Mouse (Mus musculus) forebrain, embryonic 12.5 days (tissue): Measurements from ENCODE around the gene Fbxo46. TPM values are rescaled to one million over a fixed set of nuclear protein-coding genes. Genes with fewer than 3 reads are reported as not detected.

ENCODE experiments used
- ATAC-seq: fragments of 200-750 bp; cut with Nextera tagmentation; 2 replicates; pipeline ENCODE4 v1.8.0; 2017; ENCODE audit warnings: moderate TSS enrichment; ENCODE audit not compliant: low FRiP score
- H3K27ac ChIP-seq: fragments of 300-500 bp; sonication (generic); 2 replicates; pipeline ENCODE4 v1.5.1; 2016; ENCODE audit warnings: mild to moderate bottlenecking
- H3K27me3 ChIP-seq: fragments of 300-500 bp; sonication (generic); 2 replicates; pipeline ENCODE4 v1.6.1; 2016; ENCODE audit warnings: mild to moderate bottlenecking
- H3K36me3 ChIP-seq: fragments of 300-500 bp; sonication (generic); replicated peaks from 2 replicates; pipeline ENCODE4 v1.6.1; 2016; ENCODE audit warnings: mild to moderate bottlenecking
- H3K4me1 ChIP-seq: fragments of 300-500 bp; sonication (generic); 2 replicates; pipeline ENCODE4 v1.6.1; 2016
- H3K4me2 ChIP-seq: fragments of 300-500 bp; sonication (generic); 2 replicates; pipeline ENCODE4 v1.6.1; 2016; ENCODE audit warnings: mild to moderate bottlenecking, moderate library complexity
- H3K4me3 ChIP-seq: fragments of 300-500 bp; sonication (generic); replicated peaks from 2 replicates; pipeline ENCODE4 v1.5.1; 2016; ENCODE audit warnings: mild to moderate bottlenecking
- H3K9ac ChIP-seq: fragments of 300-500 bp; sonication (generic); 2 replicates; pipeline ENCODE4 v1.6.1; 2016; ENCODE audit warnings: mild to moderate bottlenecking
- H3K9me3 ChIP-seq: fragments of 300-500 bp; sonication (generic); 2 replicates; pipeline ENCODE4 v1.6.1; 2016
- WGBS: fragments of 180-500 bp; shearing (Covaris S2); methylation state at CpG from one replicate; pipeline ENCODE4 v1.1.7; 2016; 5-methylcytosine and 5-hydroxymethylcytosine counted together
- polyA plus RNA-seq: library from polyadenylated mRNA; unstranded; fragments of >200 nt; fragmentation: Nextera tagmentation; extraction: Ambion mirVana; gene quantifications from 2 replicates; pipeline ENCODE4 v1.2.1, GENCODE M21; 2016

Fbxo46 gene
- polyA plus RNA-seq, 1 experiment from 2014 or later = 18.4 TPM

GRCm38 (mm10) chr7:19163752-19164151 lies 44.1 kb downstream of the Fbxo46 start:
- Histone ChIP-seq H3K9me3 (peaks cover 7% of the 10 kb centered on the region; the same call in 1 of the 2 replicates), H3K4me1 (peaks cover 39% of the 10 kb centered on the region), H3K36me3 (no peaks in the 10 kb centered on the region), H3K27ac (no peak overlapping the region), H3K27me3 (peaks cover 69% of the 10 kb centered on the region), H3K9ac (no peak overlapping the region; the same call in 1 of the 2 replicates), H3K4me2 (peak overlapping the region; percentile 34; the same call in 1 of the 2 replicates), H3K4me3 (no peak overlapping the region)
- no peak for ATAC-seq
- WGBS = 36% methylated on average over 11 of the region's 12 CpGs

- H3K4me1 ChIP-seq = peaks cover 39% of the 10 kb centered on the region
- H3K4me3 ChIP-seq = no peak overlapping the region
- peaks cover 64% of the 10 kb centered on the region for H3K27me3 ChIP-seq
- H3K9me3 ChIP-seq = peaks cover 7% of the 10 kb centered on the region; the same call in 1 of the 2 replicates
- no peaks in the 10 kb centered on the region for H3K36me3 ChIP-seq
- no peak overlapping the region; the same call in 1 of the 2 replicates for H3K9ac ChIP-seq
- 2% methylated on average over 6 of the region's 6 CpGs for WGBS
- no peak overlapping the region for H3K27ac ChIP-seq
- peak overlapping the region; percentile 34 for H3K4me2 ChIP-seq
- ATAC-seq = peak; percentile 27; the same call in 1 of the 2 replicates
Observed at GRCm38 (mm10) chr7:19164189-19164588, 44.5 kb downstream of the Fbxo46 start.

DNA sequence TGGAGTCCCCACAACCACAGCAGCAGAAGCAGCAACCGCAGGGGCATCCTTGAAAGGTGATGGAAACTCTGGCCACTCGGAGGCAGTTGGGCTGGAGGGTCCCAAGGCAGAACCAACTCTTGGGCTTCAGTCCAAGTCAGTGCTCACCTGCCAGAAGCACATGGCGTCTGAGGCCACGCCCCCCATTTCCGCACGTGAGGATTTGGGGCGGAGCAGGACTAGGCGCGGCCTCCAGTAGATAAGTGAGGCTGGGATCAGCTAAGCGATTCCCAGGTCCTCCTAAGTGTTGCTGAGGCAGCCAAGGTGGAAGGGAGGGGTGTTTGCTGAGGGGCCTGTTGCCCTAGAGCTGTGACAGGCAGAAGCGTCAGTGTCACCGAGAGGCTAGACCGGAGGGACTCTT lies 45.3 kb downstream of the Fbxo46 start:
- 3% methylated on average over 13 of the region's 13 CpGs for WGBS
- H3K4me1 ChIP-seq = peaks cover 37% of the 10 kb centered on the region
- no peak overlapping the region for H3K9ac ChIP-seq
- H3K9me3 ChIP-seq = peaks cover 7% of the 10 kb centered on the region; the same call in 1 of the 2 replicates
- H3K36me3 ChIP-seq = no peaks in the 10 kb centered on the region
- H3K27ac ChIP-seq = no peak overlapping the region
- H3K4me3 ChIP-seq = no peak overlapping the region
- peaks cover 56% of the 10 kb centered on the region for H3K27me3 ChIP-seq
- H3K4me2 ChIP-seq = peak overlapping the region; percentile 34
- ATAC-seq = no peak

DNA sequence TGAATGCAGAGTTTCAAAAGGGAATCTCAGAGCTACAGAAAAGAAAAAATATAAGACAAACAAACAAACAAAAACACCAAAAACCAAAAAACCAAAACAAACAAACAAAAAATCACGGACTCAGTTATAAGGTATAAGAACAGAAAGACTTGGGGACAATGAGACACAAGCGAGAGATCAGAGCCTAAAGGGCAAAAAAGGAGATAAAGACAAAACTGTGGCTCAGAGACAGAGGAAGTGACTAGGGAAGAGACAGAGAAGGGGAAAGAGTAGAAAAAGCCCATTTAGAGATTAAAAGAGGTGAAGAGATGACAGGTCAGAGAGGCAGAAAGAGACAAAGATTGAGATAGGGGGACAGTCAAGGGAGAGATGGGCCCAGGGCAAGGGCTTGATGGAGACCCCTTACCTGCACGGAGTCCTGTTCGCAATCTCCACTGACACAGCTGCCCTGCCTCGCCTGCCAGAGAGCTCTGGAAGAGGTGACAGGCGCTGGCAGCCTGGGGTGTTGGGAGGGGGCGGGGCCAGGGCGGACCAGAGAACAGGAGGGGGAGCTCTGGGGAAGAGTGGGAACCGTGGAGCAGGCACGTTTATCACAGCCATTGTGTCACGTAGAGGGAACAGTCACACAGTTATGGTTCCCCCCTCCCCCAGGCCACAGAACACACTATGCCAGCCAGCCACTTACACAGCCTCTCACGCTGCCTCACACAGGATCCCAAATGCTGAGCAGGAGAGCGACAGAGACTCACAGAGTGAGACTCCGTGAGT lies 46.2 kb downstream of the Fbxo46 start, which contains the start of gene Gipr:
Gene Gipr, minus strand, starts transcription at position 472 of the 768 bp plus-strand sequence.
- peak within 1 kb of the TSS; percentile 37 for H3K4me2 ChIP-seq
- peaks cover 7% of the 10 kb centered on the region; the same call in 1 of the 2 replicates for H3K9me3 ChIP-seq
- 0 out of 2 replicates have a peak within 1 kb of the TSS, but pooled peaks have one; percentile 1 for H3K4me3 ChIP-seq
- H3K9ac ChIP-seq = 0 out of 2 replicates have a peak within 1 kb of the TSS, but pooled peaks have one; percentile 9
- WGBS = 12% methylated on average over 14 of the region's 14 CpGs
- no peak within 1 kb of the TSS for H3K27ac ChIP-seq
- peaks cover 33% of the 10 kb centered on the region for H3K4me1 ChIP-seq
- ATAC-seq = peak; percentile 57
- peaks cover 48% of the 10 kb centered on the region for H3K27me3 ChIP-seq
- H3K36me3 ChIP-seq = no peaks in the 10 kb centered on the region

GRCm38 (mm10) chr7:19166990-19167389 lies 47.3 kb downstream of the Fbxo46 start:
- 87% methylated on average over 3 of the region's 3 CpGs for WGBS
- H3K27me3 ChIP-seq = peaks cover 44% of the 10 kb centered on the region
- no peak for ATAC-seq

DNA sequence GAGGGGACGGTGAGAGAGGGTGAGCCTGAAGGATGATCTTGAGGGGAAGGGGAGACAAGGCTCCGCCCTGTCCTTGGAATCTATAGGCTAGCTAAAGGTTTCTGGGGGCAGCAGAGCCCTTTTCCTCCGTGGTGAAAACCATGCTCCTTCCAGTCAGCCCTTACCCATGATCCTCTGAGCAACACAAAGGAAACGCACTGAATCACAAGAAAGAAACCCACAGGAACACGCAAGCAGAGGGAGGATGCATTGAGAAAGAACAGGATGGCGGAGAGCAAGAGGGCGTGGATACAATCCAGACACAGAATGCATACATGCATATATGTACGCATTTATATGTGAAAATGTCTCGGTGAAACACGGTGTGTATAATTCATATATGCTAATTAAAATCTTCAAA lies 49.8 kb downstream of the Fbxo46 start:
- no peak overlapping the region for H3K4me3 ChIP-seq
- WGBS = 58% methylated on average over 10 of the region's 10 CpGs
- H3K4me2 ChIP-seq = no peak overlapping the region
- no peaks in the 10 kb centered on the region for H3K36me3 ChIP-seq
- no peak overlapping the region for H3K27ac ChIP-seq
- H3K9me3 ChIP-seq = peaks cover 7% of the 10 kb centered on the region; the same call in 1 of the 2 replicates
- H3K9ac ChIP-seq = no peak overlapping the region
- ATAC-seq = no peak
- H3K27me3 ChIP-seq = peaks cover 28% of the 10 kb centered on the region
- H3K4me1 ChIP-seq = peaks cover 36% of the 10 kb centered on the region

More at GRCm38 (mm10) chr7:19166990-19167389, 47.3 kb downstream of the Fbxo46 start:
- no peaks in the 10 kb centered on the region for H3K36me3 ChIP-seq
- no peak overlapping the region for H3K27ac ChIP-seq
- H3K4me1 ChIP-seq = peaks cover 36% of the 10 kb centered on the region
- no peak overlapping the region for H3K4me3 ChIP-seq
- H3K9ac ChIP-seq = no peak overlapping the region
- no peak overlapping the region for H3K4me2 ChIP-seq
- H3K9me3 ChIP-seq = peaks cover 7% of the 10 kb centered on the region; the same call in 1 of the 2 replicates

DNA sequence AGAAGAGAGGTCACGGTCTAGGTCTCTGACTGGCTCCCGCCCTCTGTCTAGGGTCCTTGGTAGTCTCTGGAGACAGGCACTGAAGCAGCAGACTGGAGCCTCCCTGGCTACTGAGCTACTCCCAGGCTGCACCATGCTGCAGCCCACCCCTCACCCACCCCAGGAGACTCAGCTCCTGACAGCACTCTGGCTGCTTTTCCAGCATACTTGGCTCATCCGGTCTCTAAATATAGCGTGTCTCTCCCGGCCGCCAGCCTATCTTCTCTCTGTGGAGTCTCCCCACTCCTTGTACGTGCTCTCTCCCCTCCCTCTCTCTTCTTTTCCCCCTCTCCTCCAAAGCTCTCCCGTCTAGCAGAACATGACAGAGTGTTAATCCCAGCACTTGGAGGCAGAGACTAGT lies 50.5 kb downstream of the Fbxo46 start:
- ATAC-seq = no peak
- Histone ChIP-seq H3K27ac (no peak overlapping the region), H3K36me3 (no peaks in the 10 kb centered on the region), H3K27me3 (peaks cover 26% of the 10 kb centered on the region), H3K4me2 (no peak overlapping the region), H3K9ac (no peak overlapping the region), H3K9me3 (peaks cover 7% of the 10 kb centered on the region; the same call in 1 of the 2 replicates), H3K4me1 (peaks cover 29% of the 10 kb centered on the region), H3K4me3 (no peak overlapping the region)
- WGBS = 71% methylated on average over 8 of the region's 8 CpGs

DNA sequence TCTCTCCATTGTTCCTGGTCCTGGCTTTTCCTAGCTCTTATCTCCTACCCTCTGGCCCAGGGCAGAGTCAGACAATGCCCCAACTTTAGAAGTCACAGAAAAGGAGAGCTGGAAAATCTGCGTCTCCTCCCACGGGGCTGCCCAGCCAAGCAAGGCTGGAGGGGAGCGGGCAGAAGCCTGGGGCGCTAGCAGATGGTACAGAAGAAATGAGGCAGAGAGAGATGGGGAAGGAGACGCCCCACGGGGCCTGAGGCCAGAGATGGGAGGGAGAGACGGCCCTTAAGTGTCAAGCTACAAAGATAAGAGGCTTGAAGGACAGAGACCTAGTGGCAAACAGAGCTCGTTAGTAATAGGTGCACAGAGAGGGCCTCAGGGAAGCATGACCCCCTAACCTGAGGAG lies 52.2 kb downstream of the Fbxo46 start:
- Histone ChIP-seq H3K4me2 (no peak overlapping the region), H3K27me3 (peaks cover 31% of the 10 kb centered on the region), H3K9ac (no peak overlapping the region), H3K4me1 (peaks cover 36% of the 10 kb centered on the region), H3K9me3 (peaks cover 7% of the 10 kb centered on the region; the same call in 1 of the 2 replicates), H3K27ac (no peak overlapping the region), H3K4me3 (no peak overlapping the region), H3K36me3 (no peaks in the 10 kb centered on the region)
- 60% methylated on average over 8 of the region's 8 CpGs for WGBS
- no peak for ATAC-seq

- Histone ChIP-seq H3K9ac (peak overlapping the region; percentile 44), H3K27ac (no peak overlapping the region), H3K36me3 (no peaks in the 10 kb centered on the region), H3K4me1 (peaks cover 43% of the 10 kb centered on the region), H3K27me3 (peaks cover 41% of the 10 kb centered on the region), H3K4me3 (peak overlapping the region; percentile 32), H3K4me2 (peak overlapping the region; percentile 61), H3K9me3 (no peaks in the 10 kb centered on the region)
- 5% methylated on average over 17 of the region's 17 CpGs for WGBS
- peak; percentile 36 for ATAC-seq
Observed at GRCm38 (mm10) chr7:19172874-19173273, 53.2 kb downstream of the Fbxo46 start.

GRCm38 (mm10) chr7:19175708-19176515 lies 56.3 kb downstream of the Fbxo46 start, which contains the start of gene Eml2:
Gene Eml2, plus strand, starts transcription at chr7:19176421.
- Histone ChIP-seq H3K36me3 (no peaks in the 10 kb centered on the region), H3K4me3 (peak within 1 kb of the TSS; percentile 53), H3K9ac (peak within 1 kb of the TSS; percentile 57), H3K4me2 (peak within 1 kb of the TSS; percentile 71), H3K4me1 (peaks cover 57% of the 10 kb centered on the region), H3K27ac (peak within 1 kb of the TSS; percentile 61; the same call in 1 of the 2 replicates), H3K9me3 (no peaks in the 10 kb centered on the region), H3K27me3 (peaks cover 71% of the 10 kb centered on the region)
- WGBS = under 1% methylated on average over 30 of the region's 30 CpGs
- peak; percentile 88 for ATAC-seq

DNA sequence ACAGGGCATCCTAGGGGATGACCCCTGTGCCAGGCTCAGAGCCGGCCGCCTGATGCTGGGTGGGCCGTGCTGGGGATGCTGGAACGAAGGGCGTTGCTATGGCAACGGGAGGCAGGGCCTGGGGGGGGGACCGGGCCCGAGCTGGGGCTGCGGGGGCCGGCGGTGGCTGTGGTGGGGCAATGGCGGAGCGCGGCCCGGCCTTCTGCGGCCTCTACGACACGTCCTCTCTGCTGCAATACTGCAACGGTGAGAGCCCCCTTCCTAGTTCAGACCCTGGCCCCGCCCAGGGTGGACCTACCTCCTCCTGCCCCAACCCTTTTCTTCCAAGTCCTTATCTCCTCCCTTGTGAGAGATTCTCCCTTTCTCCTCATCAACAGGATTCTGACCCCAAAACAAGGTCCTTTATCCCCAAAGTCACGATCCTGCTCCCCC lies 56.9 kb downstream of the Fbxo46 start:
- Histone ChIP-seq H3K4me1 (peaks cover 63% of the 10 kb centered on the region), H3K4me2 (peak overlapping the region; percentile 71), H3K27ac (peak overlapping the region; percentile 61; the same call in 1 of the 2 replicates), H3K36me3 (no peaks in the 10 kb centered on the region), H3K4me3 (peak overlapping the region; percentile 53), H3K9me3 (no peaks in the 10 kb centered on the region), H3K27me3 (peaks cover 75% of the 10 kb centered on the region), H3K9ac (peak overlapping the region; percentile 57)
- 3% methylated on average over 17 of the region's 21 CpGs for WGBS
- peak; percentile 33 for ATAC-seq

GRCm38 (mm10) chr7:19177216-19177615 lies 57.6 kb downstream of the Fbxo46 start:
- peaks cover 61% of the 10 kb centered on the region for H3K4me1 ChIP-seq
- no peak overlapping the region; the same call in 1 of the 2 replicates for H3K9ac ChIP-seq
- peak overlapping the region; percentile 71 for H3K4me2 ChIP-seq
- WGBS = 66% methylated on average over 7 of the region's 7 CpGs
- no peak for ATAC-seq
- H3K9me3 ChIP-seq = no peaks in the 10 kb centered on the region
- H3K27ac ChIP-seq = no peak overlapping the region
- H3K4me3 ChIP-seq = peak overlapping the region; percentile 53
- H3K27me3 ChIP-seq = peaks cover 71% of the 10 kb centered on the region
- H3K36me3 ChIP-seq = no peaks in the 10 kb centered on the region
